ENCODE assay signal across 8 mouse cellular contexts in the genomic region with DNA sequence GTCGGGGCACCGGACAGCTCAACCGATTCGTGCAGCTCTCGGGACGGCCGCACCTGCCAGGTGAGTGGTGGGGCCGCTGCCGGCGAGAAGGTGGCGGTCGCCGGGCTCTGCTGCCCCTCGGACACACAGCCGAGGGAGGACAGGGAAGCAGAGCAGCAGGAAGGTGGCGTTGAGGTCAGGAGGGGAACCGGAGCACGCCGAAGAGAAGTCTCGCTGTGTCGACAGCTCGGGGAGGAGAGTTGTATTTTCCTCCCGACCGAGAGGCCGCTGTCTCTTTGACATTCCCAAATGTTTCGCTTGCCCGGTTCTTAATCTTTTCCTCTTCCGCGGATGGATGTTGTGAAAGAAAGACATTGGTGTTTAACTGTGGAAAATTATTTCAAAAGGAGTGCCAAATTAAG. TPM values are rescaled to one million over a fixed set of nuclear protein-coding genes. Genes with fewer than 3 reads are reported as not detected.
DNase-seq lines count a peak whose midpoint lies in the region; ATAC-seq and TF ChIP-seq lines count a peak whose summit lies in the region.

No protein-coding gene starts in this region.

- POLR2A ChIA-PET in Patski (lab: Charles Lee), result interaction anchor here (0.6 to 2.0 kb wide), 2 partner anchors 67 to 651 kb away, joined by 7 read pairs; no protein-coding TSS in a partner anchor

- H3K4me2 ChIP-seq in kidney, embryonic 15.5 days, result peak overlapping the region; percentile 59
- H3K4me2 ChIP-seq in forebrain, embryonic 11.5 days (ENCODE audit: low read depth, low read length, severe bottlenecking), result peak overlapping the region; percentile 63
- peak overlapping the region; percentile 47 for H3K4me2 ChIP-seq in limb, embryonic 15.5 days
- H3K4me2 ChIP-seq in neural tube, embryonic 12.5 days (replicated peaks), result peak overlapping the region; percentile 65

- DNase-seq in kidney, postnatal 14 days, result no peak
- no peak for DNase-seq in Patski (ENCODE audit: low read depth, low spot score)
- no peak for DNase-seq in forebrain, embryonic 11.5 days (ENCODE audit: low spot score)
- no peak for DNase-seq in layer of hippocampus, adult 8-10 months (ENCODE audit: low spot score in 2 of 2)
- no peak for DNase-seq in spleen, postnatal 14 days (ENCODE audit: low spot score in 2 of 2)

- ATAC-seq in kidney, embryonic 15.5 days (replicated peaks; ENCODE audit: low FRiP score), result peak; percentile 37
- peak; percentile 30 for ATAC-seq in Patski
- ATAC-seq in forebrain, embryonic 11.5 days (replicated peaks; ENCODE audit: low FRiP score), result no peak
- peak; percentile 3; the same call in 1 of the 2 replicates for ATAC-seq in limb, embryonic 15.5 days (ENCODE audit: insufficient number of reproducible peaks, low FRiP score, low TSS enrichment, low read depth)
- ATAC-seq in neural tube, embryonic 12.5 days (ENCODE audit: low FRiP score, low read depth), result peak; percentile 43

- no peaks in the 10 kb centered on the region for H3K27me3 ChIP-seq in kidney, embryonic 15.5 days
- no peaks in the 10 kb centered on the region for H3K27me3 ChIP-seq in Patski
- H3K27me3 ChIP-seq in forebrain, embryonic 11.5 days (ENCODE audit: control insufficient read depth, insufficient read depth, low read length), result no peaks in the 10 kb centered on the region
- no peaks in the 10 kb centered on the region for H3K27me3 ChIP-seq in limb, embryonic 15.5 days
- no peaks in the 10 kb centered on the region for H3K27me3 ChIP-seq in neural tube, embryonic 12.5 days (replicated peaks)

- peak overlapping the region; percentile 96 for H3K27ac ChIP-seq in kidney, embryonic 15.5 days
- peak overlapping the region; percentile 79 for H3K27ac ChIP-seq in forebrain, embryonic 11.5 days (ENCODE audit: low read depth, low read length)
- peak overlapping the region; percentile 97 for H3K27ac ChIP-seq in limb, embryonic 15.5 days
- H3K27ac ChIP-seq in neural tube, embryonic 12.5 days, result peak overlapping the region; percentile 74

- CTCF ChIA-PET in Patski (lab: Charles Lee), result interaction anchor here (1.4 to 1.5 kb wide), 2 partner anchors 16 to 66 kb away, joined by 3 read pairs; no protein-coding TSS in a partner anchor

- peak overlapping the region; percentile 92 for H3K9ac ChIP-seq in kidney, embryonic 15.5 days
- peak overlapping the region; percentile 93 for H3K9ac ChIP-seq in forebrain, embryonic 11.5 days (ENCODE audit: low read length)
- H3K9ac ChIP-seq in limb, embryonic 15.5 days, result peak overlapping the region; percentile 95
- H3K9ac ChIP-seq in neural tube, embryonic 12.5 days, result peak overlapping the region; percentile 97

- peaks cover 8% of the 10 kb centered on the region for H3K36me3 ChIP-seq in kidney, embryonic 15.5 days
- H3K36me3 ChIP-seq in forebrain, embryonic 11.5 days (ENCODE audit: control insufficient read depth, insufficient read depth, low read length), result no peaks in the 10 kb centered on the region
- no peaks in the 10 kb centered on the region for H3K36me3 ChIP-seq in limb, embryonic 15.5 days
- no peaks in the 10 kb centered on the region for H3K36me3 ChIP-seq in neural tube, embryonic 12.5 days

- in situ Hi-C loops in Patski (cut with MboI; ENCODE audit: low pct_unique_long_range_greater_than_20kb), result loop anchor here (5.0 to 10.0 kb wide), 3 partner anchors 63 to 633 kb away; no protein-coding TSS in a partner anchor

- no peaks in the 10 kb centered on the region for H3K9me3 ChIP-seq in kidney, embryonic 15.5 days (replicated peaks)
- H3K9me3 ChIP-seq in forebrain, embryonic 11.5 days (ENCODE audit: control insufficient read depth, low read length), result no peaks in the 10 kb centered on the region
- no peaks in the 10 kb centered on the region for H3K9me3 ChIP-seq in limb, embryonic 15.5 days
- H3K9me3 ChIP-seq in neural tube, embryonic 12.5 days, result no peaks in the 10 kb centered on the region

- H3K4me3 ChIP-seq in kidney, embryonic 15.5 days (replicated peaks), result peak overlapping the region; percentile 83
- peak overlapping the region; percentile 98 for H3K4me3 ChIP-seq in forebrain, embryonic 11.5 days (ENCODE audit: low read depth, low read length)
- peak overlapping the region; percentile 99 for H3K4me3 ChIP-seq in limb, embryonic 15.5 days
- peak overlapping the region; percentile 97 for H3K4me3 ChIP-seq in neural tube, embryonic 12.5 days

- TF ChIP-seq CTCF in Patski (IDR thresholded peaks at IDR 0.05), result no peak

- H3K4me1 ChIP-seq in kidney, embryonic 15.5 days, result peaks cover 25% of the 10 kb centered on the region
- peaks cover 3% of the 10 kb centered on the region; the same call in 1 of the 2 replicates for H3K4me1 ChIP-seq in forebrain, embryonic 11.5 days (replicated peaks; ENCODE audit: control insufficient read depth, insufficient read depth, low read length)
- H3K4me1 ChIP-seq in limb, embryonic 15.5 days, result peaks cover 7% of the 10 kb centered on the region; the same call in 1 of the 2 replicates
- H3K4me1 ChIP-seq in neural tube, embryonic 12.5 days, result peaks cover 4% of the 10 kb centered on the region; the same call in 1 of the 2 replicates

- under 1% methylated on average over 29 of the region's 29 CpGs for WGBS in kidney, embryonic 15.5 days
- under 1% methylated on average over 28 of the region's 29 CpGs for WGBS in forebrain, embryonic 11.5 days
- WGBS in limb, embryonic 15.5 days, result under 1% methylated on average over 29 of the region's 29 CpGs
- WGBS in neural tube, embryonic 12.5 days, result under 1% methylated on average over 29 of the region's 29 CpGs

RNA-seq across cellular contexts. Expression of a gene that starts 0.4 kb away (rescaled TPM):
- polyA plus RNA-seq in kidney, embryonic 15.5 days (2015; fragmentation: Nextera tagmentation; extraction: Ambion mirVana), result 28.6 and 33.2 TPM in 2 replicates
- polyA plus RNA-seq in Patski (2021), result 78.8 TPM
- 33.0 and 37.4 TPM in 2 replicates for polyA plus RNA-seq in forebrain, embryonic 11.5 days (2014; fragmentation: Nextera tagmentation; extraction: Ambion mirVana)
- polyA plus RNA-seq in limb, embryonic 15.5 days (2015; fragmentation: Nextera tagmentation; extraction: Ambion mirVana), result 19.5 and 25.5 TPM in 2 replicates
- 36.7 and 42.8 TPM in 2 replicates for polyA plus RNA-seq in neural tube, embryonic 12.5 days (2016; fragmentation: Nextera tagmentation; extraction: Ambion mirVana)
- 10 to 100 TPM; 82.8 to 88.4 (median 85.4) TPM for total RNA-seq in layer of hippocampus, adult 8-10 months (2022)

RNA-seq across cellular contexts. Expression of a gene that starts 11.3 kb away (rescaled TPM):
- 63.6 and 69.4 TPM in 2 replicates for polyA plus RNA-seq in kidney, embryonic 15.5 days (2015; fragmentation: Nextera tagmentation; extraction: Ambion mirVana)
- 41.7 TPM for polyA plus RNA-seq in Patski (2021)
- polyA plus RNA-seq in forebrain, embryonic 11.5 days (2014; fragmentation: Nextera tagmentation; extraction: Ambion mirVana), result 71.2 and 74.0 TPM in 2 replicates
- 53.1 and 54.3 TPM in 2 replicates for polyA plus RNA-seq in limb, embryonic 15.5 days (2015; fragmentation: Nextera tagmentation; extraction: Ambion mirVana)
- 62.9 and 64.7 TPM in 2 replicates for polyA plus RNA-seq in neural tube, embryonic 12.5 days (2016; fragmentation: Nextera tagmentation; extraction: Ambion mirVana)
- 10 to 100 TPM; 24.3 to 32.8 (median 27.7) TPM for total RNA-seq in layer of hippocampus, adult 8-10 months (2022)
